Mouse (Mus musculus) CD4-positive helper T cell, adult 2 months (primary cell): ENCODE results near the gene 4833439L19Rik.
A peak's percentile ranks its signal among the peaks of the same experiment; 100 is the strongest.

Experiments used
- DNase-seq: peaks from one replicate; pipeline ENCODE4 v3.0.0-alpha.2; 2012; ENCODE audit warnings: low read depth, missing footprints, low spot score

The 4833439L19Rik gene

DNA sequence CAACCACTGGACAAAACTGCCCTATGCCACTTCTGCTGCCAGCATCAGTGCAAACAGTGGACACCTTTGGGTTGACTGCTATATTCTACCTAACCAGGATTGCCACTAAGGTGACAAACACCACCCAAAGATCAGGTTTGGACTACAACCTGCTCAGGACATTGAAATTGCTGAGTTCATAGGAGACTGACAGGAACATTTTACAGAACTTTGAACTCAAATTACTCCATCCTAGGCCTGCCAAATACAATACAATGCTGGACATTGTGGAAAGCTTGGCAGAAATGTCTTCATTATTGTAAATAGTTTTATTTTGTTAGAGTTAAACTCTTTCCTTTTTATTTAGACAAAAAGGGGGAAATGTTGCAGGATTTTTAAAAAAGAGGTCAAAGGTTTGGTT lies 44.1 kb downstream of the 4833439L19Rik start:
- DNase-seq: no peak

GRCm38 (mm10) chr13:54520221-54520620 lies 45.0 kb downstream of the 4833439L19Rik start:
- peak; percentile 55 for DNase-seq

DNA sequence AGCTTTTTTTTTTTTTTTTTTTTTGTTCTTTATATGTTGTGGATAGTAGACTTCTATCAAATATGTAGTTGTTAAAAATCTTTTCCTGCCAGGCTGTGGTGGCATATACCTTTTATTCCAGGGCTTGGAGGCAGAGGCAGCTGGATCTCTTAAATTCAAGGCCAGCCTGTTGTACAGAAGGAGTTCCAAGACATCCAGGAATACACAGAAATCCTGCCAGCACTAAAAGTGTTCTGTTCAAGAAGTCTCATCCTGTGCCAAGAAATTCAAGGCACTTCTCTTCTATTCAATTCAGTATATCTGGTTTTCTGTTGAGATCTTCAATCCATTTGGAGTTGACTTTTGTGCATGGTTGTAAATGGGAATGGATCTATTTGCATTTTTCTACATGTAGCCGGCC lies 59.3 kb downstream of the 4833439L19Rik start:
- no peak for DNase-seq

DNA sequence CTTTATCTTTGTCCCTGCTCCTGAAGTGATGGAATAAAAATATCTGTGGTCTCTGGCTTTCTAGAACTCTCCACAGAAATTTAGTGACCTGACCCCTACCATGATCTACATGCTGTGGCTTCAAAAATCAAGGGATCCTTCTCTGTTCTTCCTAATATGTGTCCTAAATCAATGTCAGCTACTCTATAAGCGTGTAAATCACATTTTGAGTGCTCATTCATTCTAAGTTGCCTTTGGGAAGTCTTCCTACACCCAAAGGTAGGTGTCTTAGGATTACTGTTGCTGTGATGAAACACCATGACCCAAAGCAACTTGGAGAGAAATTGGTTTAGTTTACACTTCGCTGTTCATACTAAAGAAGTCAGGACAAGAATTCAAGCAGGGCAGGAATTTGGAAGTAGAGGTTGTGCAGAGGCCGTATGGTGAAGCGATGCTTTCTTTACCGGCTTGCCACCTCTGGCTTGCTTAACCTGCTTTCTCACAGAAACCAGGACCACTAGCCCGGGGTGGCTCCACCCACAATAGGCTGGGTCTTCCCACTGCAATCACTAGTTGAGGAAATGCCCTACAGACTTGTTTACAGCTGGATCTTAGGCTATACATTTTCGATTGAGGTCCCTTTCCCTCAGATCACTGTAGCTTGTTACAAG lies 60.5 kb downstream of the 4833439L19Rik start:
- peak; percentile 6 for DNase-seq

DNA sequence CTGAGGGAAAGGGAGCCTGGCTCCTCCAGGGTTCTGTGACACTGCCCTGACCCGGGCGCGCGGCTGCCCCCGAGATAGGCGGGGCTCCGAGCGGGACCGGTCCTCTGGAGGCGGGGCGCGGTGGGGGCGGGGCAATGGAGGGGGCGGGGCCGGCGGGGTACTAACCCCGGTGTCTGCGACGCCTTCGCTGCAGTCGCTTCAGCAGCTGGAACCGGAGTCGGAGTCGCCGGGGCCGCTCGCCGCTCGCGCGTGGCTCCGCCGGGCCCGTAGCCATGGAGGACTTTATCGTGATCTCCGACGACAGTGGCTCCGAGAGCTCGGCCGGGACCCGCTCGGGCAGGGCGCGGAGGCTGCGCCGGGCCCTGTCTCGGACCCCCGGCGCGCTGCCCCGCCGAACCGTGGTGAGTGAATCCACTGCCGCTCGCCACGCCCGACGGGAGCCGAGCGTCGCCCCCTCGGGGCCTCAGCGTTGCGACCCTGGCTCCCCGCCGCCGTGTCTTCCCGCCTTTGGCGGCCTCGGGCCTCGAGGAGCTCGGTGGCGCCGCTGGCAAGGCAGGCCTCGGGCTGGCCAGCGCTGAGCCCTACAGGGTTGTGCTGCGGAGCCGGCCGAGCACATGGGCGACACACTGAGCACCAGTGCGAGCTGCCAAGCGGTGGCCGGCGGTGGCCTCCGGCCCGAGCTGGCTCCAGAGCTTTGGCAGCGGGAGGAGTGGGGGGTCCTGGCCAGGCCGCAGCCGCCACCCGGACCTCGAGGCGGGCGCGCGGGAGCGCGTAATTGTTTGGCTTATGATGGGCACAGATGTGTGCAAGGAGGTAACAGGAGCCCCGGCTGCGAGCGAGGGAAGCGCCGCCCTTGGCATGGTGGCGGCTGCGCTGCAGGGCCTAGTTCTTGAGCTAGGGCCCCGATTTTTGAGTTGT lies 61.4 kb downstream of the 4833439L19Rik start, which contains the start of gene Simc1:
Gene Simc1, plus strand, starts transcription at position 176 of the 918 bp plus-strand sequence.
- peak; percentile 80 for DNase-seq

DNA sequence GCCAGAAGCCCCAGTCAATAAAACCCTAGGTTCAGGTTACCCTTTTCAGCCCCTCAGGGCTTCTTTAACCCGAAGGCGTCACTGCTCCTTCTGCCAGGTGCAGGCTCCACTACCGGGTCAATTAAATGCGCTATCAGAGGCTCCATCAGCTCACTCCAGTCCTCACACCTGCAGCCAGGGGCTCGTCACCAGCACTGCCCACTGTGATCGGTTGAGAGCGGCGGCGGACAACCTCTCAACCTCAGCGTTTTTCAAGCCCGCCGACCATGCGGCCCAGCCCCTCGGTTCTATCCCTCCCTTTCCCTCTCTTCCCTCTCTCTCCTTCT lies 62.0 kb downstream of the 4833439L19Rik start:
- DNase-seq: no peak

GRCm38 (mm10) chr13:54501957-54502690 lies 63.1 kb downstream of the 4833439L19Rik start:
- peak; percentile 14 for DNase-seq

DNA sequence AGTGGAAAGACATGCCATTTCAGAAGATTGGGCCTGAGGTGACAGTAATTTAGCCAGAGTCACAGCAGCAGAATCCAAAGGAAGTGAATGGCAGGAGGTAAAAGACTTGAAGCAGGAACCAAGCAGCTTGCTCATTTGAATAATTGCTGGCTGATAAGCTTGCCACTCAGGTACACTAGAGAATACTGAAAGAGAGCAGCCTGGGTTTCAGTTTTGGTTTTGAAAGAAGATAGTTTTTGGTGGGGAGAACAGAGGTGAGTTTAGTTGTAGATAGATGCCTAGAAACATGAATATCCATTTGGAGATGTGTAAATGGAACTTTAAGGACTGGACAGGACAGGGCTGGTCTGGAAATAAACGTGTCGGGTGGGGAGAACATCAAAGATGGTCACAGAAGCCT lies 63.9 kb downstream of the 4833439L19Rik start:
- DNase-seq: peak; percentile 37
